Comparison of ENCODE assay signal across 9 mouse cellular contexts in genomic region chr2:33973213-33973834, GRCm38 (mm10).
DNase-seq lines count a peak whose midpoint lies in the region; ATAC-seq lines count a peak whose summit lies in the region.
"Had no signal": no experiment of that assay in that cellular context is flagged by ENCODE, and none has a peak within 500 bp of the region (broad histone marks: within the 10 kb centered on the region; RNA-seq: fewer than 3 reads in every experiment).

No protein-coding gene starts in this region.

- no peak overlapping the region for H3K4me2 ChIP-seq in hindbrain, embryonic 13.5 days

- no peak overlapping the region for H3K4me3 ChIP-seq in hindbrain, embryonic 13.5 days
- H3K4me3 ChIP-seq: myocyte had no signal

- H3K27me3 ChIP-seq in hindbrain, embryonic 13.5 days = 0 out of 2 replicates have a peak, but pooled peaks cover 6% of the 10 kb centered on the region

- 0 out of 2 replicates have a peak, but pooled peaks cover 5% of the 10 kb centered on the region for H3K9me3 ChIP-seq in hindbrain, embryonic 13.5 days

- H3K4me1 ChIP-seq in hindbrain, embryonic 13.5 days (replicated peaks) = peaks cover 25% of the 10 kb centered on the region

- H3K36me3 ChIP-seq in hindbrain, embryonic 13.5 days = no peaks in the 10 kb centered on the region

- H3K27ac ChIP-seq in hindbrain, embryonic 13.5 days = peak overlapping the region; percentile 87

- 75% methylated on average over 4 of the region's 4 CpGs for WGBS in hindbrain, embryonic 13.5 days

- peak; percentile 71 for DNase-seq in R1 (ENCODE audit: low read depth, low spot score)
- peak; percentile 91 to 92 for DNase-seq in cerebellum, postnatal 10 days
- DNase-seq in frontal cortex, postnatal 14 days (ENCODE audit: low spot score in 2 of 2) = peak; percentile 76 to 82
- DNase-seq in layer of hippocampus, postnatal 10 days (ENCODE audit: low spot score in 2 of 2) = peak; percentile 90
- DNase-seq in lung, postnatal 36 days = peak; percentile 79
- peak; percentile 84 for DNase-seq in right cerebral cortex, adult 18-20 months
- peak; percentile 49 for DNase-seq in urinary bladder, adult 2 months (ENCODE audit: low spot score)

- ATAC-seq in hindbrain, embryonic 13.5 days (ENCODE audit: low FRiP score) = peak; percentile 79

- 0 out of 2 replicates have a peak overlapping the region, but pooled peaks have one; percentile 55 for H3K9ac ChIP-seq in hindbrain, embryonic 13.5 days
